Mouse (Mus musculus): ENCODE measurements at regions not wholly inside any gene's neighbourhood (a gene's known extent, or its start where the extent isn't known, plus 50 kb on each side); places are given as distances from the start of the nearest gene placed in this dataset.

- TF ChIP-seq CTCF (IDR thresholded peaks at IDR 0.05; ENCODE audit: extremely low read depth, insufficient read depth, low read length) (no peak), POLR2A (IDR thresholded peaks at IDR 0.05; ENCODE audit: extremely low read depth, insufficient read depth, low read length) (no peak)
Measured at GRCm38 (mm10) chr19:32975303-32975702, 218.0 kb downstream of the Pten start.
